Mouse (Mus musculus) erythroblast, adult 5-6 weeks (primary cell): Measurements from ENCODE around the gene Lrrc17. TPM values are rescaled to one million over a fixed set of nuclear protein-coding genes. Genes with fewer than 3 reads are reported as not detected.
A peak's percentile ranks its signal among the peaks of the same experiment; 100 is the strongest.

ENCODE experiments used
- ATAC-seq: replicated peaks from 2 replicates; pipeline ENCODE4 v1.8.0; 2016; ENCODE audit warnings: moderate number of reproducible peaks, mild to moderate bottlenecking, moderate TSS enrichment, inconsistent platforms; ENCODE audit not compliant: poor library complexity, low FRiP score, severe bottlenecking
- total RNA-seq, 2 experiments: library from RNA; stranded (forward) in 1 of 2; stranded (reverse) in 1 of 2; fragments of 150-400 nt in 1 of 2; fragments of 200-764, 138-1000 nt in 1 of 2; gene quantifications; 2 replicates each; pipeline versions ENCODE4 v1.2.3 to v1.2.4; 2015 to 2017; ENCODE audit warnings: low replicate concordance in 2 of 2

Lrrc17 gene
- total RNA-seq, 2 experiments from 2014 or later, result 0.85 TPM; not detected in 1

DNA sequence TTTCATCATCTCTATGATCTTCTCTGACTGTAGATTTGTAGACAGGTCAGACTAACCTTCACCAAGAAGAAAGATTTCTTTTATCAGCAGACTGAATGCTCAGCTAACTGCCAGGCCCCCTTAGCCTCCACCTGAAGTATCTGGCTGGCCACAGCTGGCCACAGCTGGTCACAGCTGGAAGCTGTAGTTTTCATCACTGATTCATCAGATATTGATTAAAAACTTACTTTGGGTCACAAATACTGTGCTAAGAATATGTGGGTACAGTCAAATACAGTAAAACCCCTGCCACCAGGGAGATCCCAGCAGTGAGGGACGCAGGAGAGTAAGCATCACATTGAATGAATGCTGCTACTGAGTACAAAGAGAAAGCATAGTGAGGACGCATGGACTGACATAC lies 11.2 kb upstream of the Lrrc17 start:
- ATAC-seq, result no peak

GRCm38 (mm10) chr5:21532921-21533320 lies 10.4 kb upstream of the Lrrc17 start:
- no peak for ATAC-seq

DNA sequence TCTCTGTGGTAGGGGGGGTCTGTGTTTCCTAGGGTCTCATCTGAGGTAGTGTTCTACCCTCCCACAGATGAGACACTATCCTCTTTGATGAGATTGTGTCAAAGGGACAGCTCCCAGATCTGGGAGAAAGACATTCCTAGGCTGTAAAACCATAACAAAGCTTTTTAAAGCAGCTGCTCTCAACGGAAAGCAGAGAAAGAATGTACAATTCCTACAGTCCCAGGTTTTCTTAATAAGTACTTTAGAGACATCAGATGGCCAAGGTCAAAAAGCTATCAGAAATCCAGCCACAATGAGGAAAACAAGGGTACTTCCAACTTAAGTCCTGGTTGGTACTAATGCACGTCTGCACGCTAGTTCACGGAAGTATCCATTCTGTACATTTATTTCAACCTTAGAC lies 1.1 kb upstream of the Lrrc17 start:
- ATAC-seq, result no peak

GRCm38 (mm10) chr5:21544821-21545220 lies 1.5 kb downstream of the Lrrc17 start:
- ATAC-seq, result no peak

GRCm38 (mm10) chr5:21545227-21545626 lies 1.9 kb downstream of the Lrrc17 start:
- no peak for ATAC-seq

- ATAC-seq, result no peak
Observed at GRCm38 (mm10) chr5:21545786-21546185, 2.4 kb downstream of the Lrrc17 start.

GRCm38 (mm10) chr5:21547005-21547404 lies 3.6 kb downstream of the Lrrc17 start:
- ATAC-seq, result no peak

GRCm38 (mm10) chr5:21553685-21554084 lies 10.3 kb downstream of the Lrrc17 start:
- ATAC-seq, result no peak

GRCm38 (mm10) chr5:21554732-21555131 lies 11.4 kb downstream of the Lrrc17 start:
- ATAC-seq, result no peak

GRCm38 (mm10) chr5:21556502-21556901 lies 13.1 kb downstream of the Lrrc17 start:
- no peak for ATAC-seq

GRCm38 (mm10) chr5:21563936-21564335 lies 20.6 kb downstream of the Lrrc17 start:
- ATAC-seq, result no peak

DNA sequence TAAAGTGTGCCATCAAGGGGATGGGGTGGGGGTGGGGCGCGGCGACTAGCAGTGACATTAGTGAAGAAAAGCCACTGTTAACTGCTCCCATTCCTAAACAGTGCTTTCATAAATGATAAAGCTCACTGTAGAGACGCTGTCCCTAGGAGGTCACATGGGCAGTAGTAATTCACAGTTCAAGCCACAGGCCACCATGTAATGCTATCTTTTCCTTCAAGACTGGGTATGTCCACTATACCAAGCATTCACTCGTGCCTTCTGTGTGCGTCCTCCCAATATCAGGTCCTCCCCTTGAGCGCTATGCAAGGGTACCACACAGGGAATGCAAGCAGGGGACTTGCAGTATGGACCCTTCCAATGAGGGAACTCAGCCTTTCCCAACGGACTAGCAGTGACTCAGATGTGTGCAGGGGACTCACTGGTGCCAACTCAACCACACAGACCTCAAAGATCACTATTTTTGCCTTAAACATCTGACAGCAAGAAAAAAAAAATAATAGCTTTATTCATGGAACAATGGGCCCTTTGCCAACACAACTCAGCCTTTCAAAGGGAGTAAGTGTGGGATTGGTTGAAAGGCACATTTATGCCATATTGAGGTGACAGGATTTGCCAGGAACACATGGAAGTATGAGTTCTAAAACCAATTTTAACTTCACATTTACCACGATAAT lies 22.2 kb downstream of the Lrrc17 start:
- ATAC-seq, result no peak

DNA sequence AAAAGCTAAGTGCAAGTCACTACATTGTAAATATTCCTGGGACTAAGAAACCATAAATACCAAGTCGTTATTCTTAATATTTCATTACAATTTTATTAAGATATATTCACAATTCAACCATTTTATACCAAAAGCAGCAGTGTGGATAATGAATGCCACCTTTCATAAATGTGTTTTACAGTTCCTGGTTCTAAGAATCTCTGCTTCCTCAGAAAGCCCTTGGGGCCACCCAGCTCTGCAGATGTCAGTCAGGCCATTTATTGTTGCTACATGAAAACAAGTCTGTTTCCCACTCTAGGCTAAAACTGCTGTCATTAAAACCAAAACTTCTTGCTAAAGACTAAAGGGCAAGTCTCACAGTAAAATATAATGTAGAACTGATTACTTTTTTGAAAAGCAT lies 24.4 kb downstream of the Lrrc17 start:
- ATAC-seq, result no peak

DNA sequence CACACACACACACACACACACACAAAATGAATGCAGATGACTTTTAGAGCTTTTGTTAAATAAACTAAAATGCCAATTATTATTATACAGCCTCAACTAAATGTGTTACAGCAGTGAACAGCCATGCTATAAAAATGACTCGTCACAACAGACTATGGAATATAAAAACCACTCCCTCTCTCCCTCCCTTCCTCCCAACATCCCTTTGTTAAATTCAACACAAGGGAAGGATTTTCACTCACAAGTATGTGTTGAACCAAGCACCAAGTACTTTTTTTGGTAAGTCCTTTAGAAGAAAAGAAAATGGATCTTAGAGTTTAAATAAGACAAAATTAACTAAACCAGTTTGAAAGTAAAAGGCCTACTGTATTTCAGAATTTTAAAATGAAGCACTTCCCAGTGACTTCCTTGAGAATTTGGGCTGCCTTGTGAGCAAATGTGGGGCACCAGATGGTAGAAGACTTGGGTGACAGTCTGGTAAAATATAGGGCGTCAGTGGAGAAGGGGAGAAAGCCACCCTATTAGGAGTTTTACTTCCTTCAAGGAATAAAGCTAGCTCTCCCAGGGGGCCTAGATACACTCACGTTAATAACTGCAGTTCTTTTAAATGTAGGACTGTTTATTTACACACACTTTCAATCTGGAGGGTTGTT lies 29.5 kb downstream of the Lrrc17 start:
- no peak for ATAC-seq

GRCm38 (mm10) chr5:21574386-21575209 lies 31.2 kb downstream of the Lrrc17 start:
- peak; percentile 78 for ATAC-seq

DNA sequence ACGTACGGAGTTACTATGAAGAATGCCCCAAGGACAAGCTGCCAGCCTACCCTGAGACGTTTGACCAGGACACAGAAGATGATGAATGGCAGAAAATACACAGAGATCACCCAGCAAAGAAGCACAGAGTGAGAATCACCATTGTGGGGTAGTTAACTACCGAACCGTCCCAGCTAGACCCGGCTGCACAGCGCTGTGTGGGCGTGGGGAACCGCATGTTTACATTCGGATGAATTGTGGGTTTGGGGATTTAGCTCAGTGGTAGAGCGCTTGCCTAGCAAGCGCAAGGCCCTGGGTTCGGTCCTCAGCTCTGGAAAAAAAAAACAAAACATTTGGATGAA lies 31.8 kb downstream of the Lrrc17 start:
- ATAC-seq, result 0 out of 2 replicates have a peak, but pooled peaks have one; percentile 52

DNA sequence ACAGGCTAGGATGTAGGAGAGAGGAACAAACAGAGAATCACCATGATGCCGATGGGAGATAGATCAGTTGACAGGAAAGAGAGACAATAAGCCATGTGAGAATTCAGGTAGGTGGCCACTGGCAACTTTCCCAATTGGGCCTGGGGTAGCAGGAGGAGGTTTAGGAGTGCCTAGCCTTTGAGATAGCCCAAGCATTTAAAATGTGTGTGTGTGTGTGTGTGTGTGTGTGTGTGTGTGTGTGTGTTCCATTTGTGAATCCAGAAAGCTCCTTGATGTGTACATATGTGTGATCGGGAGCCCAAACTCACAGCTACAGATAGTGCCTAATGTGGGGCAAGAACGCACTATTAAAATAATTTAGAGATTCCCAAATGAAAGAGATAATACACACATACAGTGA lies 34.8 kb downstream of the Lrrc17 start:
- no peak for ATAC-seq

DNA sequence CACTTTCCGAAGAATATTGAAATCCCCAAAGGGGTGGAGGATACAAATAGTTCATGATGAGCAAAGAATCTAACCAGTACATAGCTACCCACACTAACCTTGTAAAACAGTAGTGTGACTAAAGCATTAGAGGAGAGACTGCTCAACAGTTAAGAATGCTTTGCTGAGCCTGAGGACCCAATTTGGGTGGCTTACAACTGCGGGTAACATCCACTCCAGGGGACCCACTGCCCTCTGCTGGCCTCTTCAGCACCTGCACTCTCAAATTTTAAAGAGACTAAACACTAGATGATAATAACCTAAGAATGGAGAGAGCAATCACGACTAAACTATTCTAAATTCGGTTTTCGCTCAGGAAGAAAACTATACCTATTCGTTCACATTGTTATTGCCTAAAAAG lies 43.4 kb downstream of the Lrrc17 start:
- no peak for ATAC-seq

- no peak for ATAC-seq
Observed at GRCm38 (mm10) chr5:21587683-21588082, 44.3 kb downstream of the Lrrc17 start.

GRCm38 (mm10) chr5:21588220-21588619 lies 44.9 kb downstream of the Lrrc17 start:
- no peak for ATAC-seq

DNA sequence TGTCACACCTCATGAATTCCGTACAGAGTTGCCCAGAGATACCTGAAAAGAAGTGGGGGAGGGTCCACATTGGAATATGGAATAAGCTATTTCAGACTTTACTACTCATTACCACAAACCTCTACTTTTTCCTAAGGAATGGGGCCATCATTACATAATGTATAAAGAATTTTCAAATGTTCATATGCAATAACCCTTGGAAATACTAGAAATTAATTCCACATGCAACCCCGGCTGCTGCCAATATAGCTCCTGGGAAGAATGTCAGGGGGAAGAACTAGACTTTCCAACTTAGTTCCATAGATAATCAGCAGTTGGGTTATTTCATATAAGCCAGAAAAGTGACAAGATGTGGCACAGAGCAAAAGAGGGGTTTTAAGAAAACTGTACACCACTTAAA lies 48.7 kb downstream of the Lrrc17 start:
- no peak for ATAC-seq
